Mouse (Mus musculus): ENCODE data around the gene Dnah7c.
"Not testable (repeated sequence)": the region's sequence is repeated elsewhere in the genome, so short reads cannot be mapped to it uniquely, and the experiment has no call there.

The Dnah7c gene

GRCm38 (mm10) chr1:46729731-46730130 is 304.3 kb downstream of the Dnah7c start:
- DNase-seq (ENCODE audit: low spot score) = not testable (repeated sequence)

- not testable (repeated sequence) for DNase-seq (ENCODE audit: low spot score)
Observed at GRCm38 (mm10) chr1:46733405-46734106, 308.2 kb downstream of the Dnah7c start.

GRCm38 (mm10) chr1:46734455-46734854 is 309.1 kb downstream of the Dnah7c start:
- not testable (repeated sequence) for DNase-seq (ENCODE audit: low spot score)

GRCm38 (mm10) chr1:46764600-46764999 is 339.2 kb downstream of the Dnah7c start:
- not testable (repeated sequence) for DNase-seq (ENCODE audit: low spot score)

- not testable (repeated sequence) for DNase-seq (ENCODE audit: low spot score)
Observed at GRCm38 (mm10) chr1:46769318-46769717, 343.9 kb downstream of the Dnah7c start.

GRCm38 (mm10) chr1:46770077-46770695 is 344.8 kb downstream of the Dnah7c start:
- not testable (repeated sequence) for DNase-seq (ENCODE audit: low spot score)

- DNase-seq (ENCODE audit: low spot score) = not testable (repeated sequence)
Observed at GRCm38 (mm10) chr1:46782227-46782626, 356.8 kb downstream of the Dnah7c start.

GRCm38 (mm10) chr1:46805074-46805473 is 379.7 kb downstream of the Dnah7c start:
- no peak for DNase-seq (ENCODE audit: low spot score)

- DNase-seq (ENCODE audit: low spot score) = not testable (repeated sequence)
Observed at GRCm38 (mm10) chr1:46808630-46809029, 383.2 kb downstream of the Dnah7c start.

GRCm38 (mm10) chr1:46817934-46818333 is 392.5 kb downstream of the Dnah7c start:
- no peak for DNase-seq (ENCODE audit: low spot score)

- DNase-seq (ENCODE audit: low spot score) = no peak
Observed at GRCm38 (mm10) chr1:46822256-46822972, 397.0 kb downstream of the Dnah7c start.

GRCm38 (mm10) chr1:46830066-46830843 is 404.9 kb downstream of the Dnah7c start:
- DNase-seq (ENCODE audit: low spot score) = no peak

- peak; percentile 44 for DNase-seq (ENCODE audit: low spot score)
Observed at GRCm38 (mm10) chr1:46831927-46832326, 406.5 kb downstream of the Dnah7c start.

- DNase-seq (ENCODE audit: low spot score) = no peak
Observed at GRCm38 (mm10) chr1:46843406-46843805, 418.0 kb downstream of the Dnah7c start.

GRCm38 (mm10) chr1:46844281-46844680 is 418.9 kb downstream of the Dnah7c start:
- DNase-seq (ENCODE audit: low spot score) = no peak

- no peak for DNase-seq (ENCODE audit: low spot score)
Observed at GRCm38 (mm10) chr1:46845221-46845620, 419.8 kb downstream of the Dnah7c start.

GRCm38 (mm10) chr1:46849758-46850157 is 424.4 kb downstream of the Dnah7c start:
- DNase-seq (ENCODE audit: low spot score) = peak; percentile 93

- DNase-seq (ENCODE audit: low spot score) = no peak
Observed at GRCm38 (mm10) chr1:46851586-46851985, 426.2 kb downstream of the Dnah7c start.

GRCm38 (mm10) chr1:46852216-46852599 is 426.8 kb downstream of the Dnah7c start:
- DNase-seq (ENCODE audit: low spot score) = no peak

GRCm38 (mm10) chr1:46852600-46853272 is 427.3 kb downstream of the Dnah7c start:
- no peak for DNase-seq (ENCODE audit: low spot score)

- DNase-seq (ENCODE audit: low spot score) = peak; percentile 97
Observed at GRCm38 (mm10) chr1:46853317-46854035, 428.1 kb downstream of the Dnah7c start.

Measured in layer of hippocampus, adult 9-10 months (tissue).